ENCODE assay signal across 12 mouse cellular contexts in genomic region chr6:148436441-148437001, GRCm38 (mm10). TPM values are rescaled to one million over a fixed set of nuclear protein-coding genes. Genes with fewer than 3 reads are reported as not detected.
DNase-seq lines count a peak whose midpoint lies in the region; ATAC-seq and TF ChIP-seq lines count a peak whose summit lies in the region.
"Had no signal": no experiment of that assay in that cellular context is flagged by ENCODE, and none has a peak within 500 bp of the region (broad histone marks: within the 10 kb centered on the region; RNA-seq: fewer than 3 reads in every experiment).

No protein-coding gene starts in this region.

- no peak overlapping the region for H3K27ac ChIP-seq in heart, embryonic 14.5 days (replicated peaks in 1 of 2; ENCODE audit: control insufficient read depth in 1 of 2, insufficient read depth in 1 of 2, low read depth in 2 of 2, low read length in 2 of 2)
- no peak overlapping the region for H3K27ac ChIP-seq in stomach, postnatal 0 days (replicated peaks)
- H3K27ac ChIP-seq: embryonic facial prominence, embryonic 10.5 days had no signal

- peaks cover 9 to 20% of the 10 kb centered on the region in 2 experiments for H3K4me1 ChIP-seq in heart, embryonic 14.5 days (ENCODE audit: control insufficient read depth in 2 of 2, insufficient read depth in 2 of 2, low read length in 2 of 2)
- no peaks in the 10 kb centered on the region; the same call in 1 of the 2 replicates for H3K4me1 ChIP-seq in stomach, postnatal 0 days (replicated peaks; ENCODE audit: control insufficient read depth, insufficient read depth)

- H3K9ac ChIP-seq in heart, embryonic 14.5 days (ENCODE audit: low read length): no peak overlapping the region
- no peak overlapping the region for H3K9ac ChIP-seq in stomach, postnatal 0 days (ENCODE audit: low read length)

- H3K9me3 ChIP-seq in heart, embryonic 14.5 days (ENCODE audit: control insufficient read depth, low read length): peaks cover 3% of the 10 kb centered on the region; the same call in 1 of the 2 replicates
- no peaks in the 10 kb centered on the region for H3K9me3 ChIP-seq in stomach, postnatal 0 days (ENCODE audit: control insufficient read depth, low read length)
- H3K9me3 ChIP-seq: embryonic facial prominence, embryonic 10.5 days had no signal

- TF ChIP-seq CTCF in stomach, postnatal 0 days (IDR thresholded peaks at IDR 0.05; ENCODE audit: low read depth): no peak

- no peaks in the 10 kb centered on the region for H3K27me3 ChIP-seq in heart, embryonic 14.5 days (ENCODE audit: control insufficient read depth, insufficient read depth, low read length)
- no peaks in the 10 kb centered on the region for H3K27me3 ChIP-seq in stomach, postnatal 0 days (ENCODE audit: control insufficient read depth, insufficient read depth, low read length)

- 0 out of 2 replicates have a peak overlapping the region, but pooled peaks have one; percentile 5 for H3K4me2 ChIP-seq in heart, embryonic 14.5 days (ENCODE audit: low read length)
- no peak overlapping the region for H3K4me2 ChIP-seq in stomach, postnatal 0 days (replicated peaks; ENCODE audit: low read depth)
- H3K4me2 ChIP-seq: heart, embryonic 11.5 days; midbrain, embryonic 11.5 days had no signal

- intact Hi-C loops in heart, postnatal 25 days (cut with DNase I): no loop called here
- intact Hi-C loops in left cerebral cortex, postnatal 25 days (cut with DNase I): no loop called here

- no peak for DNase-seq in heart, postnatal 25 days (ENCODE audit: low spot score)
- DNase-seq in CD4-positive, CD25-positive, alpha-beta regulatory T cell, adult 2 months (ENCODE audit: low read depth, low spot score): peak; percentile 42
- DNase-seq in stomach, postnatal 0 days (ENCODE audit: low spot score): no peak
- DNase-seq in left cerebral cortex, postnatal 25 days (ENCODE audit: low spot score in 2 of 2): no peak
- no peak for DNase-seq in layer of hippocampus, postnatal 36 days

- no peak overlapping the region for H3K4me3 ChIP-seq in heart, embryonic 14.5 days (ENCODE audit: control insufficient read depth in 1 of 2, insufficient read depth in 1 of 2, low read depth in 1 of 2, low read length in 2 of 2)
- H3K4me3 ChIP-seq in stomach, postnatal 0 days (ENCODE audit: low read depth, low read length): no peak overlapping the region
- H3K4me3 ChIP-seq: embryonic facial prominence, embryonic 10.5 days had no signal

- ATAC-seq in heart, embryonic 14.5 days (ENCODE audit: insufficient number of reproducible peaks, insufficient read depth, low FRiP score, low read depth): no peak; the same call in 1 of the 2 replicates
- peak; percentile 37; the same call in 1 of the 2 replicates for ATAC-seq in erythroblast, adult 5-6 weeks (replicated peaks; ENCODE audit: low FRiP score, poor library complexity, severe bottlenecking)
- ATAC-seq in megakaryocyte progenitor cell, adult 5-6 weeks (replicated peaks; ENCODE audit: poor library complexity): peak; percentile 76
- no peak for ATAC-seq in stomach, postnatal 0 days (ENCODE audit: low FRiP score, low TSS enrichment)
- ATAC-seq: forebrain, embryonic 16.5 days had no signal

- H3K36me3 ChIP-seq in heart, embryonic 14.5 days (ENCODE audit: control insufficient read depth, insufficient read depth, low read length): no peaks in the 10 kb centered on the region
- H3K36me3 ChIP-seq in stomach, postnatal 0 days (ENCODE audit: control insufficient read depth, insufficient read depth, low read length): no peaks in the 10 kb centered on the region
- H3K36me3 ChIP-seq: embryonic facial prominence, embryonic 10.5 days had no signal

- no peak for TF ChIP-seq EP300 in stomach, postnatal 0 days (optimal IDR thresholded peaks at IDR 0.05)

- 64% methylated on average over 7 of the region's 7 CpGs for WGBS in heart, embryonic 14.5 days
- 81% methylated on average over 7 of the region's 7 CpGs for WGBS in stomach, postnatal 0 days

RNA-seq across cellular contexts. Expression of gene Tmtc1, which starts 7.7 kb away (rescaled TPM):
- 3.8 and 4.1 TPM in 2 replicates for polyA plus RNA-seq in heart, embryonic 14.5 days (2014; fragmentation: Nextera tagmentation; extraction: Ambion mirVana)
- total RNA-seq in heart, postnatal 25 days (2021): 10 to 100 TPM; 90.6 to 92.3 TPM
- not detected in 2 replicates for total RNA-seq in erythroblast, adult 5-6 weeks (2015; ENCODE audit: low replicate concordance)
- 0.09 and 1.1 TPM in 2 replicates for total RNA-seq in erythroblast, adult 5-6 weeks (2017; ENCODE audit: low replicate concordance)
- total RNA-seq in megakaryocyte progenitor cell, adult 5-6 weeks (2015): not detected in 2 replicates
- 0.03 TPM in 1 of 2 replicates, not detected in the other for total RNA-seq in megakaryocyte progenitor cell, adult 5-6 weeks (2017)
- polyA plus RNA-seq in stomach, postnatal 0 days (2015; fragmentation: Nextera tagmentation; extraction: Ambion mirVana): 0.93 and 0.97 TPM in 2 replicates
- total RNA-seq in left cerebral cortex, postnatal 25 days (2021): 10 to 100 TPM; 47.9 to 56.8 TPM
- 10 to 100 TPM; 36.9 to 43.8 TPM for total RNA-seq in layer of hippocampus, postnatal 36 days (2021)

Comparison
In these comparisons a context has a peak if more than half of its experiments do, and no peak if none do; other contexts are left out.
1. ATAC-seq: peak in erythroblast, adult 5-6 weeks (single experiment) and megakaryocyte progenitor cell, adult 5-6 weeks (single experiment); none in heart, embryonic 14.5 days (single experiment) and stomach, postnatal 0 days (single experiment).
2. RNA of gene Tmtc1, which starts 7.7 kb away (total RNA-seq): 90.6 to 92.3 TPM in heart, postnatal 25 days, 47.9 to 56.8 TPM in left cerebral cortex, postnatal 25 days and 36.9 to 43.8 TPM in layer of hippocampus, postnatal 36 days; 0.09 to 1.1 TPM in erythroblast, adult 5-6 weeks and 0.03 TPM in megakaryocyte progenitor cell, adult 5-6 weeks; every median in the first group is over 10 times any median in the second.